Mouse (Mus musculus) gonadal fat pad, adult 2 months (tissue): ENCODE results near the gene Dscaml1. TPM values are rescaled to one million over a fixed set of nuclear protein-coding genes. Genes with fewer than 3 reads are reported as not detected.

ENCODE experiments used
- DNase-seq: peaks from one replicate; pipeline ENCODE4 v3.0.0-alpha.2; 2012; ENCODE audit warnings: low read depth
- polyA plus RNA-seq: library from polyadenylated mRNA; depleted of rRNA; stranded (reverse); fragments of >200 nt; gene quantifications from 2 replicates; pipeline ENCODE4 v1.2.3, GENCODE M21; 2012

Dscaml1 gene
- polyA plus RNA-seq, 1 experiment, result 1.2 TPM

- no peak for DNase-seq
Observed at GRCm38 (mm10) chr9:45570346-45570745, 143.9 kb downstream of the Dscaml1 start.

GRCm38 (mm10) chr9:45572787-45573492 lies 146.5 kb downstream of the Dscaml1 start:
- DNase-seq, result no peak

DNA sequence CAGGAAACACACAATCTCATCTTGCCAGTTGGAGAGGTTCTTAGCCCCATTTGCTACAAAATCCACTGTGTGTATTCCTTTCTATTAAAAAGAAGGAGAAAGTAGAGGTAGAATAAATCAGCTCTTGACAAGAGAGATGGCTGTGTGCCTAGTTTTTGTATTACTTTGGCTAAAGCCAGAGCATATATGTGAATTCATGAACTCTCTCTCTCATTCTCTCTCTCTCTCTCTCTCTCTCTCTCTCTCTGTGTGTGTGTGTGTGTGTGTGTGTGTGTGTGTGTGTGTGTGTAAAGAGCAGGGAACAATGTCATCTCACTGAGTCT lies 147.0 kb downstream of the Dscaml1 start:
- DNase-seq, result no peak

DNA sequence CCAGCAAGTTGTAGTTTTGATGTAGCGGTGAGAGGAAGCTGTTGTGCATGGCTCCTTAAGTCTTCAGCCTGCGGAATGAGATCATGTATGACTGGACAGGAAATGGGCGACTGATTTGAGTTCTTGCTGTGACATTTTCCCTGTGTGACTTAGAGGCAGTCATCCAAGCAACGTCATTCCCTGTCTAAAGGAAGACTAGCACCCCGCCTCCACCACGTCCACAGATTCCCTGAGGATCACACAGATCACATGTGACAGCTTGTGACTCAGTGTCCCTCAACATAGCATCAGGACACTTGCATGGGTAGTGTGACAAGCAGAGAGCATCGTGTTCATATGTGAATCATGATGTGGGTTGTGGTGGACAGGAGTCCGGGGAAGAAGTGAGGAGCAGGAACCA lies 147.6 kb downstream of the Dscaml1 start:
- DNase-seq, result no peak

- DNase-seq, result no peak
Observed at GRCm38 (mm10) chr9:45580069-45580795, 153.8 kb downstream of the Dscaml1 start.

- no peak for DNase-seq
Observed at GRCm38 (mm10) chr9:45586475-45586874, 160.0 kb downstream of the Dscaml1 start.

DNA sequence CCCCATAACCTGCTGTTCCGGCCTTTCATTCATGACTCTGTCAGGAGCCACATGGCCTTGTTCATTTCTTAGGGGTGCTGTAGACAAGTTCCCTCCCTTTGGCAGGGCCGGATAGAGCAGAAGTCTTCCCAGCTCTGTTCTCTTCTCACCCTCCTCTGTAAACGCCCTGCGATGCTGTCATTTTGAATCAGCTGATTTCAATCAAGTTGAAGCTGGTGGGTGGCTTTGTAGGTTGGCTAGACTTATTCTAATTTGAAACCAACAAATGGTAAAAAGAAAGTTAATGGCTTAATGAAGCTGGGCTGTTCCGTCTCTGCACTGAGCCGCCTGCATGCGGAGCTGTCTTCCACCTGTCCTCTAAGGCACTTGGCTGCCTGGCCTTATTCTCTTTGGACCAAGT lies 161.3 kb downstream of the Dscaml1 start:
- no peak for DNase-seq

- no peak for DNase-seq
Observed at GRCm38 (mm10) chr9:45589867-45590266, 163.4 kb downstream of the Dscaml1 start.

DNA sequence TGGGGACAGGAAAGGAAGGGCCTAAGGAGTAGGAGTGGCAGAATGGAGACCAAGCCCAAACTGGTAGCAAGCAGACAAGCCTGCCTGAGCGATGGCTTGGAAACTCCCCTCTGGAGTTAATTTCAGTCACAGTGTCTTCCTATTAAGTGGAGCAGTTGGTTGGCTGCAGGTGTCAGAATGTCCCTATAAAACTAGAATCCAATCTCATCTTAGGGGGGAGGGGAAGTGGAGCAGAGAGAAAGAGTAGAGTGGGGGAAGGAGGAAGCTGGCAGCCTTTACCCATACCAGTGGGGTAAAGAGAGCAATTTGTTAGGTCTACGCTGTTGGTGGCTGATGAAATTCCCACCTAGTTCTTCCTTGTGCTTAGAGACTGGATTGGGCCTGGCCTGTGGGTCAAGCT lies 164.6 kb downstream of the Dscaml1 start:
- DNase-seq, result no peak

DNA sequence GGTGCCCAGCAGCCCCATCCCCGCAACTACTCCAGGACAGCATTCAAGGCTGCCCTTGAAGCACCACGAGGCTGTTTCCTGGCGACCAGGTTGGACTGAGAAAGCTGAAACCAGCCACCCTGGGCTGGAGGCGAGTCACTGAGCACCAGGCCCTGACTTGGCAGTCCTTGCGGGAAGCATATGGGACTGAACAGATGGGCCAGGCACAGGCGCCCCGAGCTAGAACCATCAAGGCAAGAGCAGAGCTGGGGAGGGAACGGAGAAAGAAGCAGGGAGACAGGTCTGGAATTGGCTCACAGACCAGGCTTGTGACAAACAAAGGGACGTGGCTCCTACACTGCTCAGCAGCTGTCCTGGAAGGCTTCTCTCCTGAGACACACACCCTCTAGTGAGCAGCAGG lies 165.9 kb downstream of the Dscaml1 start:
- DNase-seq, result no peak

DNA sequence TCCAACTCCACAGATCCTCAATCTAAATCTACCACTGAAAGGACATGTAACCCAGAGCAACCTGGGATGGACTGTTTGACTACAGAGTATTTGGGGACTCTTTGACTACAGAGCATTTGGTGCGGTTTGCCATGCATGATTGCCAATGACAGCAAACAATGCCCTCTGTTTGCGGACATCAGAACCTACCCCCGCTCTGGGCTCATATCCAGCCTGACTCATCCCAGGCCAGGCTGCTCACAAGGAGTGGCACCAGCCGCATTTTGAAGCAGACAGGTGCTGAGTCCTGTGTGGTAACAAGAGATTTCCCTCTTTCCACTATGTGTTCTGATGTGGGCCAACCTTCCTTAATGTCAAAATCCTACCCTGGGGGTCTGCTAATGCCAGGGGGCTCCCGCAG lies 171.7 kb downstream of the Dscaml1 start:
- no peak for DNase-seq

DNA sequence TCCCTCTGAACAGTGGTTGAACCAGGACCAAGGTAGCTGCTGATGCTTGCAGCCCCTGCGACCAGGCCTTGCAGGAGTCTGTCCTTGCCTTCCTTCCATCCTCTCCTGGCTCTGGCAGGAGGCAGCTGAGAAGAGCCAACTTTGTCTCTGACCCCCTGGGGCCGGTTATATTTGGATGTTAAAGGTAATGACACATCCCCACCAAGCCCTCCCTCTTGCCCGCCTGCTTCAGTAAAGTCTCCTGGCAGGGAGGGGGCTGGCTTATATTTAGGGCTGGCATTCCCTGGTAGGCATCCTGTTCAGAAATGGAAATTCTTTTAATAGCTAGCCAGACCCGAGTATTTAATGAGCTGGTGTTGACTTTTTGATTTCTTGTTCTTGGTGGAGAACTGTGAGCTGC lies 172.9 kb downstream of the Dscaml1 start:
- DNase-seq, result no peak

- no peak for DNase-seq
Observed at GRCm38 (mm10) chr9:45607337-45607736, 180.9 kb downstream of the Dscaml1 start.

DNA sequence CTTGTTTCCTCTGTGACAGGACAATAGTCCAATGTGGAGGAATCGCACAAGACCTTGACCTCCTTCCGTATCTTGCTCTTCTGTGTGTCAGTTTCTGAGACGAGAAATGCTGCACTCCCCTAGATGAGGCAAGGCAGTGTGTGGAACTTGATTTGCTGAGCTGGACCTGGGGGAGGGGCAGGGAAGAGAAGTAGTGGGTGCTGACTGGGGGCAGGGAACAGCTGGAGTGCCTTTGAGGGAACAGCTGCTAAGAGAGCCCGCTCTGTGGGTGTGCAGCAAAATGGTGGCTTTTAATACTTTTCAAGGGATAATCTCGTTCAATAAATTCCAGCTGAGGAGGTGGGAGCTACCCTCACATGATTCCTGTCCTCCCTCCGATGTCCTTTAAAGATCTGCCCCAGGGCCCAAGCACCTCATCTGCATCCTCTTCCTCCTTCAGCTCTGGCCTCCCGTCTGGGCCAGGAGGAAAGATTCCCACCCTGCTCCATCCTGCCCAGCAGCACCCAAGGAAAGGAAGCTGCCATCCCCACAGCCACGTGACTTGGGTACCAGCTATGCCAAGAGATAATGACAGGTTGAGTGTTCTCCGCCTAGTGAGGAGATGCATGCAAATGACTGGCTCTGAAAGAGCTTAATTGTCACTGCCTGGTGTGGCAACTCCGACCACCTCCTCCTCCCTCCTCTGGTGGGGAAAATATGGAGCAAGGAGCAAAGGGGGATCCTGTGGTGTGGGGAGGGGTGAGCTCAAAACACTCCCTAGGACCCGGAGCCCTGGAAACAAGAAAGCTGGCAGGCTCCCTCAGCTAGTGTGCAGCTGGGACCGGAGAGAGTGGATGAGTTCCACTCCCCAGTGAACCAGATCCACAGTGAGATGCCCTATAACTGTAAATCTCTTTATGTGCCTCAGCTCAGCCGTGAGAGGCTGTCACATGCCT lies 181.9 kb downstream of the Dscaml1 start:
- DNase-seq, result no peak

DNA sequence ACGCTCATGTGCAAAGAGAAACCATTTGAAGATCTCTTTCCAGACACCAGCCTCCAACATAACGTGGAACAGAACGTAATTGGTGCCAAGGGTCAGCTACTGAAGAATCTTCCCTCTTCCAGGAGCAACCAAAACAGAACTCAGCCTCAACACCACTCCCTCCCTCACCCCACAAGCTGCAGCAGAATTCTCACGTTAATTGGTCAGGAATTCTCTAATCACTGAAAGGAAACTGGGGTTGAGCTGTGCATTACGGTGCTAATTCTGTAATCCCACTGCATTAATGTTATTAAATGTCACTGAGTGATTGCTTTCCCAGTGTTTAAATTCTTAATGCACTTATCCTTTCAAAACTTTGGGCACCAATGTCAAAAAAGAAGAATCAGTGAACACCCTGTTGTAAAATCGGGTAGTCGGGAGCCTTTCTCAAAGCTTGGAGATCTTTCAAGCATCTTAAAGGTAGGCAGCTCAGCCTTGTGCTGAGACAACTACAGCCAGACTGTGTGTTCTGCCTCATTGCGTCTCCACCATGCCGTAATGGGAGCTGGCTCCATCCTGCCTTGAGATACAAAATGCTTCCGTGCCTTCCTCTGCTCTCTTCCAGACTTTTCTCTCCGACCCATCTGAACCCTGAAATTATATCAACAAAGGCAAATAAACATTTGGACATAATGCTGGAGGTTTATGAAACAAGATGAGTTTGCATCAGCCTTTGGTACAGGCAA lies 184.1 kb downstream of the Dscaml1 start:
- no peak for DNase-seq

- DNase-seq, result no peak
Observed at GRCm38 (mm10) chr9:45614616-45615015, 188.2 kb downstream of the Dscaml1 start.

GRCm38 (mm10) chr9:45617889-45618288 lies 191.5 kb downstream of the Dscaml1 start:
- DNase-seq, result no peak

DNA sequence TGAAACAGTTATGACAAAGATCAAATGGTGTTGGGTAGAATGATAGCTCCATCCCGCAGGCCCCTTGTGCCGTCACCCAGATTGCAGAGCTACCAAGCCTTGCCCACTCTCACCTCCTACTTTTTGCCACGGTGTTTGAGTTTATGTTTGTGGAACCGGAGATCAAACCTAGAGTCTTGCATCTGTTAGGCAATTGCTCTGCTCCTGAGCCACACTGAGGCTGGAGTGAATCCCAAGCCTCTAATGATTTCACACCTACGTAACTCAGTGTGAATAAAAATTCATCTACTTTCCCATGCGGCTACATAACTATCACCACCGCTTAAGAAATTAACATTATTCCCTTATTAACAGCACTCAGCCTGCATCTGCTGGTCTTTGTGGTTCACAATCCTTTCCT lies 192.0 kb downstream of the Dscaml1 start:
- no peak for DNase-seq

DNA sequence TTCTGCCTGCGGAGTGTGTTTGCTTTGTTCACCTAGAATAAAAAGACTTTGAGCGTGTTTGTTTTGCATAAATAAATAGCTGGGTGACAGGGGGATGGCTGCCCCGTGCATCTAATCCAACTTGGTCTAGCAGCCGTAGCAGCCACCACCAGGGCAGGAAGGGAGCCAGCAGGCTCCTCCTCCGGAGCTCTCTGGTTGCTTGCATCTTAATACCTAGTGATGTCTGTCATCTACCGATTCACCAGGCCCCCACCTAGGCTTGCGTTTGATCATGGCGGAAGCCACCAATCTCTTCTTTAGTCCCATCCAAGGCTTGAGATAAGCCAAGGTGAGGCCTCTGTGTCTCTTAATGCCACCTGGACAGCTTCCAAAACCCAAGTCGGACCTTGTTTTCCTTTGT lies 193.6 kb downstream of the Dscaml1 start:
- DNase-seq, result no peak

- no peak for DNase-seq
Observed at GRCm38 (mm10) chr9:45620920-45621319, 194.5 kb downstream of the Dscaml1 start.

DNA sequence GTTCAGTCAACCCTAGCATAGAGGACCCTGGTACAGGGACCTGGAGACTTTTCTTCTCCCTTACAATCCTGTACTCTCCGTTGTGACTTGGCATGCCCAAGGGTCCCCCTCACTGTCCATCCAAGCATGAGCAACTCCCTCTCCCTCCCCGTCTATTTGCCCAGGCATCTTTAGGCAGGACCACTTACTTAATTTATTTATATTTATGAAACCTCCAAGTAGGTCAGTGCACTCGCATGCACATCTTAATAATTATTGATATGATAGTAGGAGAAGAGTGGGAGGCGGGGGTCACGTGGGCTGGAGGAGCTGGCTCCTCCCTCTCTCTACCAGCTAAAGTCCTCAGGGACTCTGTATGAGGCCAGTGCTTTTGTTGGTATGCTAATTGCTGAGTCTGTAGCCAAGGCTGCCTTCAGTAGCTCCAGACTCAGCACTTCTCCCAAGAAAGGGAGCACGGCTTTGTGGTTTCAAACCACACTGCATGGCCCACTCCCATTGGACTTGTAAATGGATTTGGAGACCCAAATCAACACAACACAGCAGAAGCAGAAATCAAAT lies 199.5 kb downstream of the Dscaml1 start:
- DNase-seq, result no peak

DNA sequence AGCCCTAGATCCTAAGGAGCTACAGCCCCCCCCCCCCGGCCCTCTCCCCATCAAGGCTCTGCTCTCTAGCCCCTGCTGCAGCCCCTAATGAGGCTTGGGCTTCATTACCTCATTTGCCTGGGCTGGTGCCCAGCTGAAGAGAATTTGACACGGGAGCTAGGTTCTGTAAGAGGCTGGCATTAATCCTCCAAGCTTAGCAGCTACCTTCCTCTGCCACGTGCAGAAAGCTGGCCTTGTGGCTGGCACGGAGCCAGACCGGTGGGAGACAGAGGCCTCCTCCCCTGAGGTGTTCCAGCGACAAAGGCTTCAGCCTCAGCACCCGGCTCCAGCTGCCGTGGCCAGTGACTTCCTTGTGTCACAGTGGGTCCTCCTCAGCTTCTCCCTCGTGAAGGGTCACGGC lies 206.1 kb downstream of the Dscaml1 start:
- DNase-seq, result no peak
